Mouse (Mus musculus): ENCODE measurements around the gene Pin1.

Gene Pin1

DNA sequence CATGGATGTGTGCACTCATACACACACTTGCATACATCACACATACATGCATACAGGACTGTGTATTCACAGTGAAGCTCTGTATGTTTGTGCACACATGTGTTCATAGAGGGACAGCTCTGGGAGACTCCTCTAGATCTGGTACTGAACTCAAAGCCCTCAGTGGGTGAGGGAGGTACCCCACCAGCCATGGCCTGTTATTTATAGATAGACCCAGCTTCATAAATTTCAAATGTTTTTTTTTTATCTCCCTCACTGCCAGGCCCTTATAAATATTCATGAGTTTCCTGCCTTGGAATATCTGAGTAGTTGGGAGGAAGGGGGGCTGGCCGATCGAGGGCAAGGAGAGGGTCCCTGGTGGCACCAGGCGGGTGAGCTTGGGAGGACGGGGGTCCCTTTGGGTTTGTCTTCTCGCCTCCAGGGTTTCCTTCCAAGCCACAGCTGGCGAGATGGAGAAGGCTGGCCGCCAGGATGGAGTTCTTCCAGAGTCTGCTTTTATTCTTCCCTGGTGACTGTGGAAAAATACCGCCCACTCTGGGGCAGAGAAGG is 52.0 kb downstream of the Pin1 start:
- no peak for DNase-seq (ENCODE audit: low spot score in 2 of 2)

DNA sequence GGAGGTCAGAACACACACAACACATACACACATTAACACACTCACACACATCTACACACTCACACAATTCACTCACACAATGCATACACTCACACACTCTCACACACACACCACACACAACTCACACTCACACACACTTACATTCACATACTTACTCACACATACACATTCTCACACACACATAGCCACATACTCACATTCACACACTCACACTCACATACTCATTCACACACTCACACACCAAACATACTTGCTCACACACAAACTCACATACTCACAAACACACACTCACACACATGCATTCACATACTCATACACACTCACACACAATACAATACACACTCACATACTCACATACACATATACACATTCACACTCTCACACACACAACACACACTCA is 53.5 kb downstream of the Pin1 start:
- DNase-seq (ENCODE audit: low spot score in 2 of 2), result no peak

GRCm38 (mm10) chr9:20705981-20706380 is 54.1 kb downstream of the Pin1 start:
- DNase-seq (ENCODE audit: low spot score in 2 of 2), result no peak

DNA sequence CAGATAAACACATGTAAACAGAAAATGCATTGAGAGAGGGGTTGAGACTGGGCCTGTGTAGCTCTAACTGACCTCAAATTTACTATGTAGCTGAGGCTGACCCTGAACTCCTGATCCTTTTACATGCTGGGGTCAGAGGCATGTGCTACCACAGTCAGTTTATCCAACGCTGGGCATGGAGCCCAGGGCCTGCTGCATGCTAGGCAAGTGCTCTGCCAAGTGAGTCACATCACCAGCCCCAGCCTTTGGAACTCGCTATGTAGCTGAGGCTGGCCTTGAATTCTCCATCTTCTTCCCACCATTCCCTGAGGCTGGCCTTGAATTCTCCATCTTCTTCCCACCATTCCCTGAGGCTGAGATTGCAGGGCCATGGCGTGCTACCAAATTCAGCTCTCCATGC is 58.6 kb downstream of the Pin1 start:
- DNase-seq (ENCODE audit: low spot score in 2 of 2), result no peak

- no peak for DNase-seq (ENCODE audit: low spot score in 2 of 2)
These were observed 61.1 kb downstream of the Pin1 start for GRCm38 (mm10) chr9:20712934-20713477.

DNA sequence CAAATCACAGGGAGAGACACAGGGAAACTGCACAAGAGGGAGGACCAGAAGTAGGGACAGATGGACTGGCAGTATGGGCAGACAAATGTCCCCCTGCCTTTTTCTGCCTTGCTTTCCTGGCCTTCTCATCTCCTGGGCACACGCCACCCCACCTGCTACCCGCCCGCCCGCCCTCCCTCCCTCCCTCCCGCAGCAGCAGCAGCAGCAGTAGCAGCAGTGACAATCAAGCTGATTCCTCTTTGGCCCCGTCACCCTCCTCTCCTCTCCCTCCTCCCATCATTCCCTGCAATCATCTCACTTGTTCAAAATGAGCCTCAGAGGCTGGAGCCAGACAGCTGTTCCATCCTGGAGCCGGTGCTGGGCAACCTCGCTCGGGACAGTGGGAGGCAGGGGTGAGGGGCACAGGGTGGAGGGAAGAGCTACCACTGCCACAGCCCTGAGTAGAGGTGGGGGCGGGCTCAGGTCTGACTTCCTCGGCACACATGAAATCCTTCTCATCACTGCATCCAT is 61.6 kb downstream of the Pin1 start:
- no peak for DNase-seq (ENCODE audit: low spot score in 2 of 2)

DNA sequence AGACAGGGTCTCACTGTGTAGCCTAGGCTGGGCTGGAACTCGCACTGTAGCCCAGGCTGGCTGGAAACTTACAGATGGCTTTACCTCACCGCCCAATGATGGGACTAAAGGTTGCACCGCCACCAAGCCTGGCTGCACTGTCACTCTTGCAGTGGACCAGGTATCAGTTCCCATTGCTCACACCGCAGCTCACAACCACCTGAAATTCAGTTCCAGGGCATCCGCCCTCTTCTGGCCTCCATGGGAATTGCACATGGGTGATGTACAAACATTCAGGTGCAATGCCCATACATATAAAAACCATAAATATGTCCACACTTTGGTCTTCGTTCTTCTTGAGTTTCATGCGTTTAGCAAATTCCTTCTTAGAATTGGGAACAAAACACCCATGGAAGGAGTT is 63.4 kb downstream of the Pin1 start:
- no peak for DNase-seq (ENCODE audit: low spot score in 2 of 2)
